ENCODE assay signal across 16 mouse cellular contexts in genomic region chr4:156133943-156134605, GRCm38 (mm10). TPM values are rescaled to one million over a fixed set of nuclear protein-coding genes. Genes with fewer than 3 reads are reported as not detected.
DNase-seq lines count a peak whose midpoint lies in the region; ATAC-seq and TF ChIP-seq lines count a peak whose summit lies in the region.
"Had no signal": no experiment of that assay in that cellular context is flagged by ENCODE, and none has a peak within 500 bp of the region (broad histone marks: within the 10 kb centered on the region; RNA-seq: fewer than 3 reads in every experiment).

No protein-coding gene starts in this region.

- H3K9ac ChIP-seq in midbrain, embryonic 14.5 days (replicated peaks; ENCODE audit: low read length) = 0 out of 2 replicates have a peak overlapping the region, but pooled peaks have one; percentile 20
- no peak overlapping the region for H3K9ac ChIP-seq in limb, embryonic 11.5 days (ENCODE audit: low read length)
- H3K9ac ChIP-seq: embryonic facial prominence, embryonic 13.5 days; forebrain, embryonic 15.5 days; limb, embryonic 12.5 days had no signal

- TF ChIP-seq CTCF in kidney, adult 2 months (conservative IDR thresholded peaks at IDR 0.05; ENCODE audit: insufficient read depth, insufficient read length, low read depth, low read length) = no peak

- no peak overlapping the region for H3K27ac ChIP-seq in midbrain, embryonic 14.5 days (replicated peaks; ENCODE audit: low read depth, low read length)
- H3K27ac ChIP-seq in midbrain, embryonic 10.5 days (replicated peaks) = no peak overlapping the region; the same call in 1 of the 2 replicates
- H3K27ac ChIP-seq in kidney, adult 2 months (ENCODE audit: insufficient read depth, low read depth, low read length) = 0 out of 2 replicates have a peak overlapping the region, but pooled peaks have one; percentile 19
- no peak overlapping the region for H3K27ac ChIP-seq in limb, embryonic 11.5 days (replicated peaks; ENCODE audit: low read depth, low read length)
- H3K27ac ChIP-seq: embryonic facial prominence, embryonic 13.5 days; forebrain, embryonic 15.5 days; hindbrain, postnatal 0 days; limb, embryonic 12.5 days; macrophage had no signal

- H3K4me2 ChIP-seq in midbrain, embryonic 14.5 days (ENCODE audit: low read length) = no peak overlapping the region
- no peak overlapping the region for H3K4me2 ChIP-seq in limb, embryonic 11.5 days (ENCODE audit: low read depth, severe bottlenecking)
- H3K4me2 ChIP-seq: embryonic facial prominence, embryonic 13.5 days; forebrain, embryonic 15.5 days; limb, embryonic 12.5 days had no signal

- no peaks in the 10 kb centered on the region for H3K9me3 ChIP-seq in midbrain, embryonic 14.5 days (ENCODE audit: control insufficient read depth, low read length)
- peaks cover 11% of the 10 kb centered on the region for H3K9me3 ChIP-seq in midbrain, embryonic 10.5 days (replicated peaks)
- no peaks in the 10 kb centered on the region; the same call in 1 of the 2 replicates for H3K9me3 ChIP-seq in limb, embryonic 11.5 days (ENCODE audit: control insufficient read depth, low read length)
- H3K9me3 ChIP-seq: forebrain, embryonic 15.5 days had no signal

- no peaks in the 10 kb centered on the region for H3K36me3 ChIP-seq in midbrain, embryonic 14.5 days (ENCODE audit: control insufficient read depth, insufficient read depth, low read length)
- no peaks in the 10 kb centered on the region for H3K36me3 ChIP-seq in midbrain, embryonic 10.5 days
- no peaks in the 10 kb centered on the region for H3K36me3 ChIP-seq in kidney, adult 2 months (ENCODE audit: control insufficient read depth, insufficient read depth, low read length)
- H3K36me3 ChIP-seq in limb, embryonic 11.5 days (ENCODE audit: control insufficient read depth, insufficient read depth, low read length) = no peaks in the 10 kb centered on the region
- H3K36me3 ChIP-seq: embryonic facial prominence, embryonic 13.5 days; forebrain, embryonic 15.5 days; limb, embryonic 12.5 days had no signal

- 79% methylated on average over 12 of the region's 12 CpGs for WGBS in midbrain, embryonic 14.5 days
- WGBS in midbrain, embryonic 10.5 days = 84% methylated on average over 12 of the region's 12 CpGs
- WGBS in kidney, adult 2 months = 68% methylated on average over 12 of the region's 12 CpGs
- WGBS in limb, embryonic 11.5 days = 83% methylated on average over 12 of the region's 12 CpGs

- H3K4me3 ChIP-seq in midbrain, embryonic 14.5 days (replicated peaks; ENCODE audit: low read depth, low read length) = no peak overlapping the region
- no peak overlapping the region for H3K4me3 ChIP-seq in midbrain, embryonic 10.5 days
- no peak overlapping the region for H3K4me3 ChIP-seq in kidney, adult 2 months (ENCODE audit: insufficient read depth, low read depth, low read length)
- H3K4me3 ChIP-seq in limb, embryonic 11.5 days (ENCODE audit: low read depth, low read length) = no peak overlapping the region
- H3K4me3 ChIP-seq: embryonic facial prominence, embryonic 13.5 days; forebrain, embryonic 15.5 days; limb, embryonic 12.5 days had no signal

- no peaks in the 10 kb centered on the region for H3K27me3 ChIP-seq in midbrain, embryonic 14.5 days (ENCODE audit: control insufficient read depth, insufficient read depth, low read length)
- H3K27me3 ChIP-seq in midbrain, embryonic 10.5 days (ENCODE audit: low read depth, poor library complexity, severe bottlenecking) = no peaks in the 10 kb centered on the region
- H3K27me3 ChIP-seq in kidney, adult 2 months (replicated peaks; ENCODE audit: control insufficient read depth, insufficient read depth, low read length) = no peaks in the 10 kb centered on the region
- no peaks in the 10 kb centered on the region for H3K27me3 ChIP-seq in limb, embryonic 11.5 days (ENCODE audit: control insufficient read depth, insufficient read depth, low read length)
- H3K27me3 ChIP-seq: CH12.LX; embryonic facial prominence, embryonic 13.5 days; forebrain, embryonic 15.5 days; limb, embryonic 12.5 days had no signal

- ATAC-seq in midbrain, embryonic 14.5 days (ENCODE audit: low FRiP score, low TSS enrichment) = no peak
- 0 out of 2 replicates have a peak, but pooled peaks have one; percentile 16 for ATAC-seq in limb, embryonic 11.5 days (ENCODE audit: insufficient number of reproducible peaks, low FRiP score, low TSS enrichment, low read depth)
- ATAC-seq: forebrain, embryonic 15.5 days; hindbrain, postnatal 0 days had no signal

- no peak for DNase-seq in midbrain, embryonic 14.5 days
- no peak for DNase-seq in midbrain, embryonic 10.5 days (ENCODE audit: low spot score)
- peak; percentile 75 for DNase-seq in ZHBTc4 (ENCODE audit: low read depth, low spot score)
- DNase-seq in kidney, adult 2 months = peak; percentile 39
- no peak for DNase-seq in limb, embryonic 11.5 days (ENCODE audit: low spot score)
- DNase-seq in cerebellum, postnatal 25 days = no peak
- no peak for DNase-seq in frontal cortex, adult 2 months (ENCODE audit: extremely low spot score in 1 of 2, low spot score in 1 of 2)
- DNase-seq in right cerebral cortex, postnatal 14 days = no peak
- DNase-seq: cerebellum, adult 2 months; gastrocnemius, postnatal 14 days had no signal

- no peaks in the 10 kb centered on the region for H3K4me1 ChIP-seq in midbrain, embryonic 14.5 days (ENCODE audit: control insufficient read depth, insufficient read depth, low read length)
- H3K4me1 ChIP-seq in midbrain, embryonic 10.5 days = no peaks in the 10 kb centered on the region
- H3K4me1 ChIP-seq in kidney, adult 2 months (ENCODE audit: control insufficient read depth, insufficient read depth, low read length) = no peaks in the 10 kb centered on the region
- H3K4me1 ChIP-seq in limb, embryonic 11.5 days (ENCODE audit: control insufficient read depth, insufficient read depth, low read length) = no peaks in the 10 kb centered on the region
- H3K4me1 ChIP-seq: embryonic facial prominence, embryonic 13.5 days; forebrain, embryonic 15.5 days; limb, embryonic 12.5 days had no signal

- no peak for TF ChIP-seq POLR2A in kidney, adult 2 months (IDR thresholded peaks at IDR 0.05; ENCODE audit: low read depth, low read length)

RNA-seq across cellular contexts. Expression of gene Rnf223, which starts 3.8 kb away (rescaled TPM):
- polyA plus RNA-seq in midbrain, embryonic 14.5 days (2014; fragmentation: Nextera tagmentation; extraction: Ambion mirVana) = 0.81 and 0.92 TPM in 2 replicates
- 0.79 and 0.93 TPM in 2 replicates for polyA plus RNA-seq in midbrain, embryonic 10.5 days (2016; fragmentation: Nextera tagmentation; extraction: Ambion mirVana)
- polyA plus RNA-seq in kidney, adult 2 months (2012; rRNA removed) = 0.15 and 0.31 TPM in 2 replicates
- 0.81 and 1.0 TPM in 2 replicates for polyA plus RNA-seq in limb, embryonic 11.5 days (2014; fragmentation: Nextera tagmentation; extraction: Ambion mirVana)
- polyA plus RNA-seq in frontal cortex, adult 2 months (2012; rRNA removed) = 1.5 and 2.5 TPM in 2 replicates
- polyA plus RNA-seq: macrophage had no signal

RNA-seq across cellular contexts. Expression of gene 9430015G10Rik, which starts 24.3 kb away (rescaled TPM):
- 26.1 and 32.8 TPM in 2 replicates for polyA plus RNA-seq in midbrain, embryonic 14.5 days (2014; fragmentation: Nextera tagmentation; extraction: Ambion mirVana)
- 75.3 and 76.5 TPM in 2 replicates for polyA plus RNA-seq in midbrain, embryonic 10.5 days (2016; fragmentation: Nextera tagmentation; extraction: Ambion mirVana)
- 8.7 and 11.7 TPM in 2 replicates for polyA plus RNA-seq in kidney, adult 2 months (2012; rRNA removed)
- polyA plus RNA-seq in limb, embryonic 11.5 days (2014; fragmentation: Nextera tagmentation; extraction: Ambion mirVana) = 61.9 and 71.4 TPM in 2 replicates
- polyA plus RNA-seq in frontal cortex, adult 2 months (2012; rRNA removed) = 34.8 and 38.7 TPM in 2 replicates

Comparison
In these comparisons a context has a peak if more than half of its experiments do, and no peak if none do; other contexts are left out.
1. DNase-seq: peak in ZHBTc4 (single experiment) and kidney, adult 2 months (single experiment); none in midbrain, embryonic 14.5 days (single experiment), midbrain, embryonic 10.5 days (single experiment), limb, embryonic 11.5 days (single experiment), cerebellum, postnatal 25 days (0 of 2), frontal cortex, adult 2 months (0 of 2) and right cerebral cortex, postnatal 14 days (single experiment).